Mouse (Mus musculus) kidney, adult 2 months (tissue): ENCODE data around the gene C130050O18Rik.

Experiments used
- CTCF ChIP-seq: fragments of 200-500 bp; conservative IDR thresholded peaks from 2 replicates; pipeline ENCODE4 v1.5.1; 2011; ENCODE audit warnings: low read depth, mild to moderate bottlenecking, control low read depth, low read length, moderate library complexity, mixed read lengths; ENCODE audit not compliant: insufficient read depth, insufficient read length
- POLR2A ChIP-seq: fragments of 200-500 bp; IDR thresholded peaks from one replicate; pipeline ENCODE4 v1.6.1; 2011; ENCODE audit warnings: low read depth, low read length, control low read depth

GRCm38 (mm10) chr5:139395528-139395927 lies 9.6 kb upstream of the C130050O18Rik start:
- TF ChIP-seq POLR2A = no peak
- TF ChIP-seq CTCF = no peak
